Mouse (Mus musculus): ENCODE results near the gene Btbd35f13. TPM values are rescaled to one million over a fixed set of nuclear protein-coding genes. Genes with fewer than 3 reads are reported as not detected.
"Not testable (repeated sequence)": the region's sequence is repeated elsewhere in the genome, so short reads cannot be mapped to it uniquely, and the experiment has no call there.

Gene Btbd35f13
- not detected in 2 replicates for polyA plus RNA-seq (2015; fragmentation: Nextera tagmentation; extraction: Ambion mirVana)

DNA sequence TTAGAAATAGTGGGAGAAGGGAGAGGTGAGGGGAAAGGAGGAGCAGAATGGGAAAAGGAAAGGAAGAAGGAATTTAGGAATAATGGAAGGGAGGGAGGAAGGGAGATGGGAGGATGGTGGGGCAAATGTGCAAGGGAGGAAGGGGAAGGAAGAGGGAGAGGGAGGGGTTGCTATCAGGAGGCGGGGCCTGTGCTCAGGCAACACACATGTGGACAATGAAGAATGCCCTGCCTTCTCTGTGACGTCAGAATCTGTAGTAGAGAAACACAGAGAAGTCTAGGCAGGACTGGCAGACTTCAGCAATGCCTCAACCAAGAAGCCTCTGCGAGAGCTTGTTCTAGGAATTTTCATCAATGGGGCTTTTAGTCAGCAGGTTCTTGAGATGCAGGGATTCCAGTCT lies at the start of gene Btbd35f13:
Gene Btbd35f13, plus strand, starts transcription at position 301 of the 400 bp plus-strand sequence.
- not testable (repeated sequence) for H3K36me3 ChIP-seq (ENCODE audit: control insufficient read depth, insufficient read depth); H3K4me2 ChIP-seq (ENCODE audit: low read length); H3K27me3 ChIP-seq (replicated peaks; ENCODE audit: control insufficient read depth, insufficient read depth, low read length); H3K9ac ChIP-seq (replicated peaks; ENCODE audit: low read depth, low read length); H3K9me3 ChIP-seq (ENCODE audit: control insufficient read depth, low read length); H3K4me3 ChIP-seq (replicated peaks; ENCODE audit: low read length); H3K4me1 ChIP-seq (replicated peaks; ENCODE audit: control insufficient read depth, insufficient read depth, low read length); ATAC-seq; H3K27ac ChIP-seq (ENCODE audit: low read length)
- 87% methylated on average over 2 of the region's 3 CpGs for WGBS

DNA sequence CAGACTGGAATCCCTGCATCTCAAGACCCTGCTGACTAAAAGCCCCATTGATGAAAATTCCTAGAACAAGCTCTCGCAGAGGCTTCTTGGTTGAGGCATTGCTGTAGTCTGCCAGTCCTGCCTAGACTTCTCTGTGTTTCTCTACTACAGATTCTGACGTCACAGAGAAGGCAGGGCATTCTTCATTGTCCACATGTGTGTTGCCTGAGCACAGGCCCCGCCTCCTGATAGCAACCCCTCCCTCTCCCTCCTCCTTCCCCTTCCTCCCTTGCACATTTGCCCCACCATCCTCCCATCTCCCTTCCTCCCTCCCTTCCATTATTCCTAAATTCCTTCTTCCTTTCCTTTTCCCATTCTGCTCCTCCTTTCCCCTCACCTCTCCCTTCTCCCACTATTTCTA lies 45.3 kb downstream of the Btbd35f13 start, which contains the start of gene Btbd35f14:
Gene Btbd35f14, minus strand, starts transcription at position 101 of the 400 bp plus-strand sequence.
- H3K4me3 ChIP-seq (replicated peaks; ENCODE audit: low read length); H3K36me3 ChIP-seq (ENCODE audit: control insufficient read depth, insufficient read depth): not testable (repeated sequence)
- no CpG with 5 or more reads among the region's 3 CpGs for WGBS

More for the DNA sequence above, 45.3 kb downstream of the Btbd35f13 start, which contains the start of gene Btbd35f14:
- H3K27me3 ChIP-seq (replicated peaks; ENCODE audit: control insufficient read depth, insufficient read depth, low read length); ATAC-seq; H3K4me1 ChIP-seq (replicated peaks; ENCODE audit: control insufficient read depth, insufficient read depth, low read length); H3K9me3 ChIP-seq (ENCODE audit: control insufficient read depth, low read length); H3K27ac ChIP-seq (ENCODE audit: low read length); H3K4me2 ChIP-seq (ENCODE audit: low read length); H3K9ac ChIP-seq (replicated peaks; ENCODE audit: low read depth, low read length): not testable (repeated sequence)

Other genes starting within 250 kb of the Btbd35f13 start
- not detected in 2 replicates for gene Btbd35f15, start 79.9 kb upstream of the Btbd35f13 start, polyA plus RNA-seq (2015; fragmentation: Nextera tagmentation; extraction: Ambion mirVana)
- not detected in 2 replicates for gene Btbd35f14, start 45.2 kb downstream of the Btbd35f13 start, polyA plus RNA-seq (2015; fragmentation: Nextera tagmentation; extraction: Ambion mirVana)

Measured in forebrain, embryonic 16.5 days (tissue).